Mouse (Mus musculus): ENCODE measurements around the gene Tmem117. TPM values are rescaled to one million over a fixed set of nuclear protein-coding genes. Genes with fewer than 3 reads are reported as not detected.

Tmem117 gene
- polyA plus RNA-seq, 1 experiment from 2014 or later: 1.1 TPM

- WGBS: 82% methylated on average over 13 of the region's 13 CpGs
- Histone ChIP-seq H3K4me1 (peaks cover 52% of the 10 kb centered on the region), H3K36me3 (no peaks in the 10 kb centered on the region), H3K9me3 (replicated peaks) (no peaks in the 10 kb centered on the region), H3K27ac (replicated peaks) (peak overlapping the region; percentile 53; the same call in 1 of the 2 replicates), H3K27me3 (ENCODE audit: low read depth, poor library complexity, severe bottlenecking) (peaks cover 15% of the 10 kb centered on the region; the same call in 1 of the 2 replicates), H3K4me3 (no peak overlapping the region)
- no peak for DNase-seq (ENCODE audit: low spot score)
These were observed 23.2 kb downstream of the Tmem117 start for GRCm38 (mm10) chr15:94651969-94652842.

- 62% methylated on average over 3 of the region's 3 CpGs for WGBS
- H3K27ac ChIP-seq (replicated peaks): peak overlapping the region; percentile 53; the same call in 1 of the 2 replicates
These were observed 23.8 kb downstream of the Tmem117 start for GRCm38 (mm10) chr15:94652843-94653206.

GRCm38 (mm10) chr15:94655811-94656323 lies 26.8 kb downstream of the Tmem117 start:
- whole genome bisulfite sequencing: 92% methylated on average over 13 of the region's 13 CpGs
- no peak for DNase-seq (ENCODE audit: low spot score)
- no peaks in the 10 kb centered on the region for H3K36me3 ChIP-seq
- no peaks in the 10 kb centered on the region for H3K9me3 ChIP-seq (replicated peaks)
- H3K4me1 ChIP-seq: peaks cover 48% of the 10 kb centered on the region
- H3K4me3 ChIP-seq: no peak overlapping the region
- H3K27me3 ChIP-seq (ENCODE audit: low read depth, poor library complexity, severe bottlenecking): no peaks in the 10 kb centered on the region; the same call in 1 of the 2 replicates
- H3K27ac ChIP-seq (replicated peaks): no peak overlapping the region

More at GRCm38 (mm10) chr15:94652843-94653206, 23.8 kb downstream of the Tmem117 start:
- no peak for DNase-seq (ENCODE audit: low spot score)
- Histone ChIP-seq H3K27me3 (ENCODE audit: low read depth, poor library complexity, severe bottlenecking) (peaks cover 13% of the 10 kb centered on the region; the same call in 1 of the 2 replicates), H3K4me1 (peaks cover 50% of the 10 kb centered on the region), H3K36me3 (no peaks in the 10 kb centered on the region), H3K4me3 (no peak overlapping the region), H3K9me3 (replicated peaks) (no peaks in the 10 kb centered on the region)

GRCm38 (mm10) chr15:94657882-94658281 lies 28.9 kb downstream of the Tmem117 start:
- Histone ChIP-seq H3K4me1 (peaks cover 33% of the 10 kb centered on the region), H3K4me3 (no peak overlapping the region), H3K9me3 (replicated peaks) (no peaks in the 10 kb centered on the region), H3K27ac (replicated peaks) (no peak overlapping the region), H3K27me3 (ENCODE audit: low read depth, poor library complexity, severe bottlenecking) (no peaks in the 10 kb centered on the region), H3K36me3 (no peaks in the 10 kb centered on the region)
- DNase-seq (ENCODE audit: low spot score): no peak
- 73% methylated on average over 6 of the region's 6 CpGs for WGBS

GRCm38 (mm10) chr15:94658392-94659111 lies 29.5 kb downstream of the Tmem117 start:
- 65% methylated on average over 13 of the region's 13 CpGs for WGBS
- Histone ChIP-seq H3K4me1 (peaks cover 29% of the 10 kb centered on the region), H3K4me3 (no peak overlapping the region), H3K9me3 (replicated peaks) (no peaks in the 10 kb centered on the region), H3K27ac (replicated peaks) (peak overlapping the region; percentile 70), H3K36me3 (no peaks in the 10 kb centered on the region), H3K27me3 (ENCODE audit: low read depth, poor library complexity, severe bottlenecking) (no peaks in the 10 kb centered on the region)
- DNase-seq (ENCODE audit: low spot score): peak; percentile 23

GRCm38 (mm10) chr15:94659112-94659437 lies 30.0 kb downstream of the Tmem117 start:
- DNase-seq (ENCODE audit: low spot score): no peak
- Histone ChIP-seq H3K9me3 (replicated peaks) (no peaks in the 10 kb centered on the region), H3K27ac (replicated peaks) (peak overlapping the region; percentile 70), H3K4me1 (peaks cover 26% of the 10 kb centered on the region), H3K4me3 (no peak overlapping the region), H3K36me3 (no peaks in the 10 kb centered on the region), H3K27me3 (ENCODE audit: low read depth, poor library complexity, severe bottlenecking) (no peaks in the 10 kb centered on the region)
- 44% methylated on average over 6 of the region's 6 CpGs for WGBS

GRCm38 (mm10) chr15:94660913-94661312 lies 31.9 kb downstream of the Tmem117 start:
- no peaks in the 10 kb centered on the region for H3K36me3 ChIP-seq
- no peaks in the 10 kb centered on the region for H3K9me3 ChIP-seq (replicated peaks)
- no peak for DNase-seq (ENCODE audit: low spot score)
- 80% methylated on average over 7 of the region's 7 CpGs for WGBS
- H3K4me1 ChIP-seq: peaks cover 26% of the 10 kb centered on the region
- H3K4me3 ChIP-seq: no peak overlapping the region
- no peaks in the 10 kb centered on the region for H3K27me3 ChIP-seq (ENCODE audit: low read depth, poor library complexity, severe bottlenecking)
- no peak overlapping the region for H3K27ac ChIP-seq (replicated peaks)

DNA sequence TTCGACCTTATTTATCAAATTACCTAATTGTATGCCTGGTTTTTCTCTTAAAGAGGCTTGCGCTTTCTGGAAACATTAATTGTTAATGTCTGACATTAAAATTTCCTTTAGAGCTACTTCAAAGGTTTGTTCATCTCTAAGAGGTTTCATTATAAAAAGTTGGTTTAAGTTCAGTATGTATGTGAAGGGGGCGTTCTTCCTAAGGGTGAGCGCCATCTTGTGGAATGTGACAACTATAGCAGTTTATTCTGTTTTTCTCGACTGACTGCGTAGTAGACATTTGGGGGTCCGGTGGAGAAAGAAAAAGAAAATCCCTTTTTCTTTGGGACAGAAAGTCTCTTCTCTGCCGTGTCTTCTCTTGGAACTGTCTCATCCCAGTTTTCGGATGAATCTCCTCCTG lies 32.4 kb downstream of the Tmem117 start:
- Histone ChIP-seq H3K36me3 (no peaks in the 10 kb centered on the region), H3K27ac (replicated peaks) (no peak overlapping the region), H3K9me3 (replicated peaks) (no peaks in the 10 kb centered on the region), H3K4me1 (peaks cover 26% of the 10 kb centered on the region), H3K27me3 (ENCODE audit: low read depth, poor library complexity, severe bottlenecking) (no peaks in the 10 kb centered on the region), H3K4me3 (no peak overlapping the region)
- DNase-seq (ENCODE audit: low spot score): no peak
- WGBS: 26% methylated on average over 9 of the region's 9 CpGs

GRCm38 (mm10) chr15:94664612-94665011 lies 35.6 kb downstream of the Tmem117 start:
- Histone ChIP-seq H3K27me3 (ENCODE audit: low read depth, poor library complexity, severe bottlenecking) (no peaks in the 10 kb centered on the region), H3K27ac (replicated peaks) (no peak overlapping the region), H3K4me3 (no peak overlapping the region), H3K36me3 (no peaks in the 10 kb centered on the region), H3K4me1 (peaks cover 9% of the 10 kb centered on the region), H3K9me3 (replicated peaks) (no peaks in the 10 kb centered on the region)
- DNase-seq (ENCODE audit: low spot score): no peak
- WGBS: 91% methylated on average over 6 of the region's 6 CpGs

GRCm38 (mm10) chr15:94681135-94681534 lies 52.1 kb downstream of the Tmem117 start:
- Histone ChIP-seq H3K4me3 (no peak overlapping the region), H3K27ac (replicated peaks) (no peak overlapping the region), H3K36me3 (no peaks in the 10 kb centered on the region), H3K4me1 (no peaks in the 10 kb centered on the region), H3K9me3 (replicated peaks) (no peaks in the 10 kb centered on the region), H3K27me3 (ENCODE audit: low read depth, poor library complexity, severe bottlenecking) (no peaks in the 10 kb centered on the region)
- no peak for DNase-seq (ENCODE audit: low spot score)
- WGBS: 65% methylated on average over 3 of the region's 3 CpGs

DNA sequence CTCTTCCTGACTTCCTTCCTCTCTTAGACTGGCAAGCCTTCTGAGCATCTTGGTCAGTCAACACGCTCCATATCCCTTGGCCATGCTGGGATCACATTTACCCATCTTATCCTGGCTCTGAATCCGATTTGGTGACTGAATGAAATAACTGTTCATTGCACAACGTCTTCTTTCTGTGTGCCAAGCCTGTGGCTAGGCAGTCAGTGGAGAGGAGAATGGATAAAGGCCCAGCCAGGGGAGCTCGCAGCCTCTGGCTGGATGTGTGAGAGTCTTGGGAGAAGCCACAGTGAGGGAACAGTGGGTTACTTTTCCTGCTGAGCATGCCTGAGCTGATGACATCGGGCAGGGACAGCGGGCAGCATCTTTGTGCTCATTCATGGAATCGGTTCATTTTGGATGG lies 55.2 kb downstream of the Tmem117 start:
- no peaks in the 10 kb centered on the region for H3K9me3 ChIP-seq (replicated peaks)
- H3K4me3 ChIP-seq: no peak overlapping the region
- DNase-seq (ENCODE audit: low spot score): no peak
- H3K36me3 ChIP-seq: no peaks in the 10 kb centered on the region
- 85% methylated on average over 7 of the region's 7 CpGs for WGBS
- H3K27ac ChIP-seq (replicated peaks): no peak overlapping the region
- no peaks in the 10 kb centered on the region for H3K4me1 ChIP-seq
- H3K27me3 ChIP-seq (ENCODE audit: low read depth, poor library complexity, severe bottlenecking): no peaks in the 10 kb centered on the region

DNA sequence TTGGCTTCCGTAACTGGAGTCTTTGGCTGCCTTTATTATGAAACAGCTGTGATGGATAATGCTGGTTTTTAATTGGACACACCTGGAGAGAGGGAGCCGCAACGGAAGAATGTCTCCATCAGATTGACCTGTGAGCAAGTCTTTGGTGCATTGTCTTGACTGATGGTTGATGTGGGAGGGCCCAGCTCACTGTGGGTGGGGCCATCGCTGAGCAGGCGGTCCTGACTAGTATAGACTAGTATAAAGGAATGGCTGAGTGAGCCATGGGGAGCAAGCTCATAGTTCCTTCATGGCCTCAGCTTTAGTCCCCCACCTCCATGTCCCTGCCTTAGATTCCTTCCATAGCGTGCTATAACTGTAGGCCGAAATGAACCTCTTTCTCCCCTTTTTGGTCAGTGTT lies 58.1 kb downstream of the Tmem117 start:
- Histone ChIP-seq H3K27me3 (ENCODE audit: low read depth, poor library complexity, severe bottlenecking) (no peaks in the 10 kb centered on the region), H3K36me3 (no peaks in the 10 kb centered on the region), H3K4me1 (no peaks in the 10 kb centered on the region), H3K4me3 (no peak overlapping the region), H3K9me3 (replicated peaks) (no peaks in the 10 kb centered on the region), H3K27ac (replicated peaks) (no peak overlapping the region)
- no peak for DNase-seq (ENCODE audit: low spot score)
- WGBS: 92% methylated on average over 7 of the region's 7 CpGs

DNA sequence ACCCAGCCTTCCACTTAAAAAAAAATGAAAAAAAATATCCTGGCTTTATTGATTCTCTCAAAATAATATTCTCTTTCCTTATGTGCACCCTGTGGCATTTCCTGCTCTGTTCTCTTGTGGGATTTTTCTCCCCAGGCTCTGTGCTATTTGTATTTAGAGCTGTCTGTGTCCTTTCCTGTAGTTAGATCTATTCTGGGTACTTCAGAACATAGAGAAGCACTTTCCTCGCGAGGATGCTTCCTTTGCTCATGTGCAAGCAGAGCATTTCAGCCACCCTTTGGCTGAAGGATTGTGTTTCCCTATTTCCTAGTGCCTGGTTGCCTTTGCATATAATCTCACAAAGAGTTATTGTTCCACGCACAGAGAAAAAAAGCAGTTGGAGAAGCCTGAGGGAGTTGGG lies 58.6 kb downstream of the Tmem117 start:
- 80% methylated on average over 3 of the region's 3 CpGs for whole genome bisulfite sequencing
- no peaks in the 10 kb centered on the region for H3K27me3 ChIP-seq (ENCODE audit: low read depth, poor library complexity, severe bottlenecking)
- no peak for DNase-seq (ENCODE audit: low spot score)
- no peak overlapping the region for H3K27ac ChIP-seq (replicated peaks)
- H3K4me3 ChIP-seq: no peak overlapping the region
- H3K9me3 ChIP-seq (replicated peaks): no peaks in the 10 kb centered on the region
- H3K4me1 ChIP-seq: no peaks in the 10 kb centered on the region
- H3K36me3 ChIP-seq: no peaks in the 10 kb centered on the region
